Mouse (Mus musculus): ENCODE measurements around the gene Olfr509. TPM values are rescaled to one million over a fixed set of nuclear protein-coding genes. Genes with fewer than 3 reads are reported as not detected.
"Not testable (repeated sequence)": the region's sequence is repeated elsewhere in the genome, so short reads cannot be mapped to it uniquely, and the experiment has no call there.

Olfr509 gene
- polyA plus RNA-seq (2015; fragmentation: Nextera tagmentation; extraction: Ambion mirVana): not detected in 2 replicates

DNA sequence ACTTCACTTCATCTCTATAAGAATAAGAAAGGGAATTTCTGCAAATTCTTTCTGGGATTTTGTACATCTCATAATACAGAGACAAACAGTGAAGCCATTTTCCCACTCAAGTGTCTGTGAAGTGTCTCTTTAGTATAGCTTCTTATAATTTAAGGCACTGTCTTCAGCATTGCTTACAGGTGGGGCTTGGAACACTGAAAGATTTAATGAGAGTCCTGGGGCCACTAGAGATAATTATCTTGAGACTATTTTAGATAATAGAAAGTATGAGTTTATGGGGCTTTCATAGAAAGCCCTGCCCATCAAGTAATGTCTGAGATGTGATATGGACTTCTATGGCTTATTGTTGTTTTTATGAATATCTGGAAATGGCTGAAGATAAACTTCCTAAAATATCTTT is at the start of gene Olfr509:
Gene Olfr509, minus strand, starts transcription at position 101 of the 400 bp plus-strand sequence.
- H3K36me3 ChIP-seq (ENCODE audit: control insufficient read depth, insufficient read depth, low read length): no peaks in the 10 kb centered on the region
- no peaks in the 10 kb centered on the region for H3K4me1 ChIP-seq (ENCODE audit: control insufficient read depth, insufficient read depth, low read length)
- H3K9ac ChIP-seq (ENCODE audit: low read depth, low read length): no peak within 1 kb of the TSS
- no peaks in the 10 kb centered on the region for H3K9me3 ChIP-seq (ENCODE audit: control insufficient read depth, low read length)
- no peak for ATAC-seq
- no peak within 1 kb of the TSS for H3K27ac ChIP-seq (ENCODE audit: low read length)
- H3K27me3 ChIP-seq (replicated peaks; ENCODE audit: control insufficient read depth, insufficient read depth, low read length): no peaks in the 10 kb centered on the region
- H3K4me3 ChIP-seq (ENCODE audit: low read length): no peak within 1 kb of the TSS
- no peak within 1 kb of the TSS for H3K4me2 ChIP-seq (ENCODE audit: low read depth, low read length)

DNA sequence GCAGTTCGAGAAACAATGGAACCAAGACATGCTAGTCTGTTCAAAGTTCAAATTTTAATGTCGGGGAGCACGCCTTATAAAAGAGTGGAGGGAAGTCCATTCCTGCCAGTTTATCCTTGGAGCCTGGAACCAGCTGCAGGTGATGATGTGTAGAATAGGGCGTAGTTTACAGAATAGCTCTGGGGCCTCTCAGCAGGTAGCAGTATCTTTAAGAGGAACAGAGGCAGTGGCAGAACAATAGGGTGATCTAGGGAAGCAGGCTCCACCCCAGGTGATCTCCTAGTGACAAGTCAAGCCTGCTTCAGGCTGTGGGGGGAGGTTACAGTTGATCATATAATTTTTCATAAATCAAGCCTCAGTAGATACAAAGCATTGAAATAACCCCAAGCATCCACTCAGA is 27.2 kb upstream of the Olfr509 start:
- H3K4me3 ChIP-seq (ENCODE audit: low read length): no peak overlapping the region
- H3K27ac ChIP-seq (ENCODE audit: low read length): no peak overlapping the region
- no peaks in the 10 kb centered on the region for H3K9me3 ChIP-seq (ENCODE audit: control insufficient read depth, low read length)
- no peaks in the 10 kb centered on the region for H3K4me1 ChIP-seq (ENCODE audit: control insufficient read depth, insufficient read depth, low read length)
- H3K4me2 ChIP-seq (ENCODE audit: low read depth, low read length): no peak overlapping the region
- ATAC-seq: no peak
- WGBS: 76% methylated on average over 4 of the region's 4 CpGs
- H3K27me3 ChIP-seq (replicated peaks; ENCODE audit: control insufficient read depth, insufficient read depth, low read length): no peaks in the 10 kb centered on the region
- H3K36me3 ChIP-seq (ENCODE audit: control insufficient read depth, insufficient read depth, low read length): no peaks in the 10 kb centered on the region
- H3K9ac ChIP-seq (ENCODE audit: low read depth, low read length): no peak overlapping the region

DNA sequence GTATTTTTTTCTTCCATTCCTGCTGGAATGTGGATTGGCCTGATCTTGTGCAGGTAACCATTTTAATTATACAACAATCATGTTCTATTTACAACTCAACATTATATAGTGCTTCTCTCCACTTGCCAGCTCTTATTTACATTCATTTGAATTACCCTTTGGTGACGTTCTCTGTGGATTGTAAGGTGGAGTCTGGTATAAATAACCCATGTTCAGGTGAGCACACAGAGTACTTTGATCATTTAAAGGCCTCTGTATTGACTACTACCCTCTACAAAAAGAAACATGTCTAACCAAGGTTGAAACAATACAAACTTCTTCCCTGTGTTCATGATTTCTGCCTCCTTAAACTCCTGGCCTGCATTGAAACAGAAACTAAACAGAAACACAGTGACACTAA is 19.4 kb upstream of the Olfr509 start:
- Histone ChIP-seq H3K27ac (ENCODE audit: low read length) (no peak overlapping the region), H3K4me3 (ENCODE audit: low read length) (no peak overlapping the region), H3K9me3 (ENCODE audit: control insufficient read depth, low read length) (no peaks in the 10 kb centered on the region), H3K9ac (ENCODE audit: low read depth, low read length) (no peak overlapping the region), H3K4me1 (ENCODE audit: control insufficient read depth, insufficient read depth, low read length) (no peaks in the 10 kb centered on the region), H3K4me2 (ENCODE audit: low read depth, low read length) (no peak overlapping the region), H3K36me3 (ENCODE audit: control insufficient read depth, insufficient read depth, low read length) (no peaks in the 10 kb centered on the region), H3K27me3 (replicated peaks; ENCODE audit: control insufficient read depth, insufficient read depth, low read length) (no peaks in the 10 kb centered on the region)
- no peak for ATAC-seq
- WGBS: 40% methylated on average over 1 of the region's 1 CpGs

DNA sequence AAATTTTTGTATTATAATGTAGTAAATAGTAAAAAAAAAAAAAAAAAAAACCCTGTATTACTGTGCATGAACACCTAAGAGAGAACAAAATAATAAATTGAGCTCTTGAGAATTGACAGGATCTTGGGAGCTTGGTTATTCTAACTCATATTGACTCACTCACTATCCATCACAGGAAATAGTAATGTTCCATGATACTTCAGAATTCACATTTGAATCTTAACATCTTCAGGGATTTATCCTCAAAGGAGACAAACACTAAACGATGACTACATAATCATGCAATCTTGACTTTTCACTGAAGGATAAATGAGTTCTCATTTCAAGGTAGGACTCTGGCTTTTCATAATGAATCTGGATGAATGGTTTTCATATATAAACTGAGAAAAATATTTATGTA is 14.4 kb upstream of the Olfr509 start, which contains the start of gene Olfr510:
Gene Olfr510, plus strand, starts transcription at position 301 of the 400 bp plus-strand sequence.
- Histone ChIP-seq H3K4me2 (ENCODE audit: low read depth, low read length) (no peak within 1 kb of the TSS), H3K4me3 (ENCODE audit: low read length) (no peak within 1 kb of the TSS), H3K9ac (ENCODE audit: low read depth, low read length) (no peak within 1 kb of the TSS), H3K9me3 (ENCODE audit: control insufficient read depth, low read length) (no peaks in the 10 kb centered on the region), H3K27ac (ENCODE audit: low read length) (no peak within 1 kb of the TSS), H3K27me3 (replicated peaks; ENCODE audit: control insufficient read depth, insufficient read depth, low read length) (no peaks in the 10 kb centered on the region), H3K4me1 (ENCODE audit: control insufficient read depth, insufficient read depth, low read length) (no peaks in the 10 kb centered on the region), H3K36me3 (ENCODE audit: control insufficient read depth, insufficient read depth, low read length) (no peaks in the 10 kb centered on the region)
- WGBS: 89% methylated on average over 1 of the region's 1 CpGs
- no peak for ATAC-seq

DNA sequence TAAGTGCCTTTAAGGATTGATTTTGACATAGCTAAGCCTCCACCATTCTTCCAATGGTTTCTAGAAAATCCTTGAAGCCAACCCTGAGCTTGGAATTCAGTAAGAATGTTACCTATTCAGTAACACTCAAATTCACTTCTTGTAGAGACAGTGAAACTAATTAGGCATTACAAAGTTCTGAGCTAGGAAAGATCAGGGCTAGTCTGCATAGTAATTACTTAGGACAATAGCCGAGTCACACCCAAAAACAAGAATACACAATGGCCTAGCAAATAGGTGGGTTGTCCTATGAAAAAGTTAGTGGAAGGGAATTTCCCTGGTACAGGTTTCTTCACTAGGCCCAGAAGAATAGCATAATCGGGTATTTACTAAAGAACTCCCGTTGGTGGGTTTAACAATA is 10.7 kb upstream of the Olfr509 start:
- Histone ChIP-seq H3K4me2 (ENCODE audit: low read depth, low read length) (no peak overlapping the region), H3K27ac (ENCODE audit: low read length) (no peak overlapping the region), H3K27me3 (replicated peaks; ENCODE audit: control insufficient read depth, insufficient read depth, low read length) (no peaks in the 10 kb centered on the region), H3K9me3 (ENCODE audit: control insufficient read depth, low read length) (no peaks in the 10 kb centered on the region), H3K36me3 (ENCODE audit: control insufficient read depth, insufficient read depth, low read length) (no peaks in the 10 kb centered on the region), H3K4me3 (ENCODE audit: low read length) (no peak overlapping the region), H3K4me1 (ENCODE audit: control insufficient read depth, insufficient read depth, low read length) (no peaks in the 10 kb centered on the region), H3K9ac (ENCODE audit: low read depth, low read length) (no peak overlapping the region)
- WGBS: 88% methylated on average over 3 of the region's 3 CpGs
- no peak for ATAC-seq

DNA sequence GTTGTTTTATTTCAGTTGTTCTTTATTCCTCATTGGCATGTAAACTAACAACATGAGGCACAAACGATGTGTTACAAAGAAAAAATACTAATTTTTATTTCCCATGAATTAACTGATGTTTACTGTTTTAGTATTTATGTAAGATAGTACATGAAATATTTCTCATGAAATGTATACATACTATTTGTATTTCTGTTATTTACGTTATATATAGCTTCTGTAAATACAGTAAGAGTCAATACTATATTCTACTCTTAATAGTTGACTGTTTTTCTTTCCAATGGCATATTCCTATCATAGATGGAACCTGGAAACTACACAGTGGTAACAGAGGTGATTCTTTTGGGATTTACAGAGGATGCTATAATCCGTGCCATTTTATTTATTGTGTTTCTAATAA is 22.0 kb downstream of the Olfr509 start, which contains the start of gene Olfr508:
Gene Olfr508, plus strand, starts transcription at position 301 of the 400 bp plus-strand sequence.
- ATAC-seq: no peak
- no peak within 1 kb of the TSS for H3K27ac ChIP-seq (ENCODE audit: low read length)
- no peaks in the 10 kb centered on the region for H3K4me1 ChIP-seq (ENCODE audit: control insufficient read depth, insufficient read depth, low read length)
- H3K36me3 ChIP-seq (ENCODE audit: control insufficient read depth, insufficient read depth, low read length): no peaks in the 10 kb centered on the region
- H3K9me3 ChIP-seq (ENCODE audit: control insufficient read depth, low read length): no peaks in the 10 kb centered on the region
- H3K4me3 ChIP-seq (ENCODE audit: low read length): no peak within 1 kb of the TSS
- WGBS: 82% methylated on average over 3 of the region's 3 CpGs
- no peaks in the 10 kb centered on the region for H3K27me3 ChIP-seq (replicated peaks; ENCODE audit: control insufficient read depth, insufficient read depth, low read length)
- no peak within 1 kb of the TSS for H3K9ac ChIP-seq (ENCODE audit: low read depth, low read length)
- no peak within 1 kb of the TSS for H3K4me2 ChIP-seq (ENCODE audit: low read depth, low read length)

DNA sequence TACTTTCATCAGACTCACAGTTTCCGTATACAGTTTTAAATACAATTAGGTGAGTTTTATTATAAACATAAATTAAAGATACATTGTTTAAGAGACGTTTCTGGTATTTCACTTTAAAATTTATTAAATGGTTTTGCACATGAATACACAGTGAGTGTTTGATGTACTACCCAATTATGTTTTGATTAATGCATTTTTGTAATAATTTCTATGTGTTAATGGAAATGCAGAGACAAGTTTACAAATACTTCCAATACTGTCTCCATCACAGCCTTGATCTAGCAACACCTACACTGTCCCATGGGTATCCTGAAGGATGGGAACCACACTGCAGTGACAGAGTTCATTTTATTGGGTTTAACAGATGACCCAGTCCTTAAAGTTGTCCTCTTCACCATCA is 30.2 kb downstream of the Olfr509 start, which contains the start of gene Olfr507:
Gene Olfr507, plus strand, starts transcription at position 301 of the 400 bp plus-strand sequence.
- Histone ChIP-seq H3K36me3 (ENCODE audit: control insufficient read depth, insufficient read depth, low read length) (no peaks in the 10 kb centered on the region), H3K4me2 (ENCODE audit: low read depth, low read length) (no peak within 1 kb of the TSS), H3K4me3 (ENCODE audit: low read length) (no peak within 1 kb of the TSS), H3K9me3 (ENCODE audit: control insufficient read depth, low read length) (no peaks in the 10 kb centered on the region), H3K4me1 (ENCODE audit: control insufficient read depth, insufficient read depth, low read length) (no peaks in the 10 kb centered on the region), H3K27me3 (replicated peaks; ENCODE audit: control insufficient read depth, insufficient read depth, low read length) (no peaks in the 10 kb centered on the region), H3K27ac (ENCODE audit: low read length) (no peak within 1 kb of the TSS), H3K9ac (ENCODE audit: low read depth, low read length) (no peak within 1 kb of the TSS)
- WGBS: 73% methylated on average over 2 of the region's 2 CpGs
- no peak for ATAC-seq

DNA sequence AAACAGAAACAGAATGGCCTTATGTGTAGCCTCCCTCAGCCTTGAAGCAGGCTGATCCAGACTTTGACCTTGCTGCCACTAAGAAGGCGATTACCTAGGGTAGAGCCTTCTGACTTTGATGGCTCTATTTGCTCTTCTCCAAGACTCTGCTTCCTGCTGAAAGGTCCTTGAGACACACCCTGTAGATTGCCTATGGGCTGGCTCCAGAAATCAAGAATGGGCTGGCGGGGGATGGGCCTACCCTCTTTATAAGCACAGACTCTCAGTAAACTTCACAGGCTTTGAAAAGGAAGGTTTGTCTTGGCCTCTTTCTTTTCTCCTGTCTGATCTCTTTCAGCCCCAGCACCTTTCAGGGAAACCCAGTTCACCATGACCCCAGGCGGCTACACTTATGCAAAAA is 34.9 kb downstream of the Olfr509 start:
- WGBS: 49% methylated on average over 3 of the region's 3 CpGs
- peak; percentile 97 for ATAC-seq

DNA sequence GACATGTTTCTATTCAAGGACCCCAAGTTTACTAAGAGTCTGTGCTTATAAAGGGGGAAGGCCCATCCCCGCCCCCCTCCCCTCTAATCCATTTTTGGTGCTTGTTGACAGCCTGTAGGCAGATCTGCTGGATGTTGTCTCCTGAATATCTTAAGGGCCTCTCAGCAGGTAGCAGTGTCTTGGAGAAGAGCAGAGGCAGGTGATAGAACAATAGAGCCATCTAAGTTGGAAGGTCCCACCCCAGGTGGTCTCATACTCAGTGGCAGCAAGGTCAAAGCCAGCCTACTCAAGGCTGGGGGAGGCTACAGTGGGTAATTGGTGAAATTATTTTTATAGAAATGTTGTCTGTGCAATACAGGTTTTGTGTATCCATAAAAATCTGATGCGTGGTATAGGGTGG is 37.6 kb downstream of the Olfr509 start:
- Histone ChIP-seq H3K9ac (ENCODE audit: low read depth, low read length) (no peak overlapping the region), H3K4me3 (ENCODE audit: low read length) (no peak overlapping the region), H3K27ac (ENCODE audit: low read length) (no peak overlapping the region), H3K27me3 (replicated peaks; ENCODE audit: control insufficient read depth, insufficient read depth, low read length) (no peaks in the 10 kb centered on the region), H3K4me2 (ENCODE audit: low read depth, low read length) (no peak overlapping the region), H3K4me1 (ENCODE audit: control insufficient read depth, insufficient read depth, low read length) (no peaks in the 10 kb centered on the region), H3K9me3 (ENCODE audit: control insufficient read depth, low read length) (no peaks in the 10 kb centered on the region), H3K36me3 (ENCODE audit: control insufficient read depth, insufficient read depth, low read length) (no peaks in the 10 kb centered on the region)
- WGBS: 90% methylated on average over 2 of the region's 2 CpGs
- no peak for ATAC-seq

More for the DNA sequence above, 34.9 kb downstream of the Olfr509 start:
- not testable (repeated sequence) for H3K27ac ChIP-seq (ENCODE audit: low read length); H3K27me3 ChIP-seq (replicated peaks; ENCODE audit: control insufficient read depth, insufficient read depth, low read length); H3K9me3 ChIP-seq (ENCODE audit: control insufficient read depth, low read length); H3K9ac ChIP-seq (ENCODE audit: low read depth, low read length); H3K4me1 ChIP-seq (ENCODE audit: control insufficient read depth, insufficient read depth, low read length); H3K36me3 ChIP-seq (ENCODE audit: control insufficient read depth, insufficient read depth, low read length); H3K4me3 ChIP-seq (ENCODE audit: low read length); H3K4me2 ChIP-seq (ENCODE audit: low read depth, low read length)

DNA sequence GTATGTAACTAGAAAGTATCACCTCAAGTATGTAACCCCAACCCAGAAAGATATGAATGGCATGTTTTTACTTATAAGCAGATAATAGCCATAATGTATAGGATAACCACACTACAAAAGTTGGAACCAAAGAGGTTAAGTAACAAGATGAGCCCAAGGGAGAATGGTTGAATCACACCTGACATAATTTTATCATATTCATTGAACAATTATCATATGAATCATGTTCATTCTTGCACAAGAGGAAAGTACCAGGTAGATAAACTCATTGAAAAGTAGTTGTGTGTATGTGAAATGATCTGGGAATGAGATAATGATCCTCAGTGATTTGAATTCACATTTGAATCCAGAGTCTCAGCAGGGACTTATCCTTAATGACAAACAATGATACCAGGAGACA is 41.2 kb downstream of the Olfr509 start, which contains the start of gene Olfr506:
Gene Olfr506, plus strand, starts transcription at position 301 of the 400 bp plus-strand sequence.
- H3K4me3 ChIP-seq (ENCODE audit: low read length): no peak within 1 kb of the TSS
- H3K4me2 ChIP-seq (ENCODE audit: low read depth, low read length): no peak within 1 kb of the TSS
- no peaks in the 10 kb centered on the region for H3K9me3 ChIP-seq (ENCODE audit: control insufficient read depth, low read length)
- H3K36me3 ChIP-seq (ENCODE audit: control insufficient read depth, insufficient read depth, low read length): no peaks in the 10 kb centered on the region
- H3K27me3 ChIP-seq (replicated peaks; ENCODE audit: control insufficient read depth, insufficient read depth, low read length): no peaks in the 10 kb centered on the region
- no peak within 1 kb of the TSS for H3K9ac ChIP-seq (ENCODE audit: low read depth, low read length)
- no peak for ATAC-seq
- no peaks in the 10 kb centered on the region for H3K4me1 ChIP-seq (ENCODE audit: control insufficient read depth, insufficient read depth, low read length)
- H3K27ac ChIP-seq (ENCODE audit: low read length): no peak within 1 kb of the TSS

All from intestine, embryonic 16.5 days (tissue).